Mouse (Mus musculus) CD4-positive, CD25-positive, alpha-beta regulatory T cell, adult 2 months (primary cell): ENCODE results near the gene Atp6v0a4.

ENCODE experiments used
- DNase-seq: peaks from one replicate; pipeline ENCODE4 v3.0.0-alpha.2; 2012; ENCODE audit warnings: low read depth, low spot score

The Atp6v0a4 gene

GRCm38 (mm10) chr6:38073592-38073991 is 50.8 kb downstream of the Atp6v0a4 start:
- no peak for DNase-seq

GRCm38 (mm10) chr6:38072137-38072796 is 52.1 kb downstream of the Atp6v0a4 start:
- no peak for DNase-seq

GRCm38 (mm10) chr6:38071256-38071655 is 53.1 kb downstream of the Atp6v0a4 start:
- DNase-seq: no peak

- peak; percentile 90 for DNase-seq
Measured at GRCm38 (mm10) chr6:38066215-38066614, 58.2 kb downstream of the Atp6v0a4 start.

- DNase-seq: peak; percentile 11
Measured at GRCm38 (mm10) chr6:38065501-38066122, 58.8 kb downstream of the Atp6v0a4 start.

GRCm38 (mm10) chr6:38065122-38065500 is 59.3 kb downstream of the Atp6v0a4 start:
- DNase-seq: no peak

DNA sequence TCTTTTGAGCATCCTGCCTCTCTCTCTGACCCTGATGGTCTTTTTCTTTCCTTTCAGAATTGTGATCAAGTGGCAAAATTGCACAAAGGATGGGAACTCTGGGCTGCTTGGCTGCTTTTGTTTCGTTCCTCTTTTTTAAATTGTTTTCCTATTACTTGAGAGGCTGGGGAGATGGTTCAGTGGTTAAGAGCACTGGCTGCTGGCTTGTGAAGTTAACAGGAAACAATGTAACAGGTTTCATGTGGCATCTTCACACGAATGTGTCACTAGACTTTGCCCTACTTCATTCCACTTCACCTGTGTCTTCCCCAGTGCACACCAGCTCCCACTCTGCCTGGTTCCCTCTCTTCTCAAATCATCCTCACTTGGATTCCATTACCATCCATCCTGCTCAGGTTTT is 59.8 kb downstream of the Atp6v0a4 start:
- DNase-seq: no peak

GRCm38 (mm10) chr6:38058805-38059204 is 65.6 kb downstream of the Atp6v0a4 start:
- peak; percentile 51 for DNase-seq

GRCm38 (mm10) chr6:38055471-38056330 is 68.7 kb downstream of the Atp6v0a4 start:
- DNase-seq: peak; percentile 21

GRCm38 (mm10) chr6:38049601-38050000 is 74.8 kb downstream of the Atp6v0a4 start:
- peak; percentile 5 for DNase-seq

- DNase-seq: peak; percentile 28
Measured at GRCm38 (mm10) chr6:38048800-38049561, 75.4 kb downstream of the Atp6v0a4 start.

GRCm38 (mm10) chr6:38048003-38048402 is 76.4 kb downstream of the Atp6v0a4 start:
- no peak for DNase-seq

- DNase-seq: no peak
Measured at GRCm38 (mm10) chr6:38046838-38047237, 77.5 kb downstream of the Atp6v0a4 start, which contains the start of gene Svopl. Svopl (minus strand) TSS chr6:38046996.

GRCm38 (mm10) chr6:38032801-38033566 is 91.4 kb downstream of the Atp6v0a4 start:
- no peak for DNase-seq

- no peak for DNase-seq
Measured at GRCm38 (mm10) chr6:38031924-38032540, 92.4 kb downstream of the Atp6v0a4 start.

- no peak for DNase-seq
Measured at GRCm38 (mm10) chr6:38028205-38028604, 96.2 kb downstream of the Atp6v0a4 start.

DNA sequence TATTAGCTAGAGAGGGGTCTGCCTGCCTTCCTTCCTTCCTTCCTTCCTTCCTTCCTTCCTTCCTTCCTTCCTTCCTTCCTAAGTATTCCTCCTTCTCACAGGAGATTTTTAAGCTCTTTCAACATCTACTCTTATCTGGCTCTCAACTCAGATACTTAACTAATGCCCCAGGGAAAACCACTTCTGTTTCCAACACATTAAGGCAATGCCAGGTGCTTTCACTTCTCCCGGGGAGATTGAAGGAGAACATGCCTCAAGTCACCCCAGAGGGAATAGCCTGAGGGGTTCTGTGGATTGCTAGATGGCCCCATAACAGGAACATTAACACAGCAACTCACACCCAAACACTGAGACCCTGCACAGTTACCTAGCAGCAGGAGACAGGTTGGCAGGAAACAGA is 96.6 kb downstream of the Atp6v0a4 start:
- DNase-seq: no peak

GRCm38 (mm10) chr6:38023284-38023683 is 101.1 kb downstream of the Atp6v0a4 start:
- no peak for DNase-seq

GRCm38 (mm10) chr6:38021406-38021805 is 103.0 kb downstream of the Atp6v0a4 start:
- no peak for DNase-seq

GRCm38 (mm10) chr6:38012829-38013228 is 111.6 kb downstream of the Atp6v0a4 start:
- DNase-seq: no peak
